Mouse (Mus musculus) megakaryocyte, embryonic 14.5 days (primary cell): ENCODE measurements around the gene Lenep. TPM values are rescaled to one million over a fixed set of nuclear protein-coding genes. Genes with fewer than 3 reads are reported as not detected.

ENCODE experiments used
- H3K27me3 ChIP-seq: replicated peaks from 2 replicates; pipeline ENCODE3; 2012; ENCODE audit warnings: inconsistent platforms
- H3K36me3 ChIP-seq: replicated peaks from 2 replicates; pipeline ENCODE3; 2012; ENCODE audit warnings: low read length, inconsistent platforms, mixed read lengths
- H3K4me1 ChIP-seq: 2 replicates; pipeline ENCODE4 v1.6.1; 2012; ENCODE audit warnings: inconsistent platforms
- H3K4me3 ChIP-seq: replicated peaks from 2 replicates; pipeline ENCODE3; 2012; ENCODE audit warnings: moderate library complexity, mild to moderate bottlenecking, inconsistent platforms
- H3K9me3 ChIP-seq: 2 replicates; pipeline ENCODE4 v1.6.1; 2012; ENCODE audit warnings: inconsistent platforms
- FLI1 ChIP-seq: IDR thresholded peaks from 2 replicates; pipeline ENCODE4 v1.6.1; 2012; ENCODE audit warnings: low read length, inconsistent platforms, mixed read lengths
- GATA1 ChIP-seq: IDR thresholded peaks from 3 replicates; pipeline ENCODE4 v1.6.1; 2012; ENCODE audit warnings: mixed read lengths, low read length, inconsistent platforms, borderline replicate concordance
- polyA plus RNA-seq: library from polyadenylated mRNA; stranded (reverse); fragments of >175 nt; gene quantifications from 2 replicates; pipeline ENCODE4 v1.2.3, GENCODE M21; 2012; ENCODE audit warnings: low replicate concordance; ENCODE audit not compliant: insufficient read depth

Gene Lenep
- polyA plus RNA-seq, 1 experiment = 0.31 TPM

GRCm38 (mm10) chr3:89409701-89410100 lies 7.1 kb upstream of the Lenep start:
- Histone ChIP-seq H3K9me3 (peaks cover 1% of the 10 kb centered on the region; the same call in 1 of the 2 replicates), H3K27me3 (no peaks in the 10 kb centered on the region), H3K4me3 (no peak overlapping the region), H3K36me3 (peaks cover 67% of the 10 kb centered on the region), H3K4me1 (peaks cover 48% of the 10 kb centered on the region)
- TF ChIP-seq FLI1 = no peak
- no peak for TF ChIP-seq GATA1

- no peak for TF ChIP-seq FLI1
- no peak for TF ChIP-seq GATA1
- Histone ChIP-seq H3K4me1 (peaks cover 48% of the 10 kb centered on the region), H3K9me3 (no peaks in the 10 kb centered on the region), H3K4me3 (no peak overlapping the region), H3K27me3 (no peaks in the 10 kb centered on the region), H3K36me3 (peaks cover 69% of the 10 kb centered on the region)
Observed at GRCm38 (mm10) chr3:89408448-89408847, 5.9 kb upstream of the Lenep start.

GRCm38 (mm10) chr3:89406887-89407286 lies 4.3 kb upstream of the Lenep start:
- Histone ChIP-seq H3K36me3 (peaks cover 82% of the 10 kb centered on the region), H3K4me3 (peak overlapping the region; percentile 18), H3K4me1 (peaks cover 51% of the 10 kb centered on the region), H3K9me3 (no peaks in the 10 kb centered on the region), H3K27me3 (no peaks in the 10 kb centered on the region)
- TF ChIP-seq FLI1 = no peak
- no peak for TF ChIP-seq GATA1

- no peaks in the 10 kb centered on the region for H3K27me3 ChIP-seq
- no peak overlapping the region for H3K4me3 ChIP-seq
- no peaks in the 10 kb centered on the region for H3K9me3 ChIP-seq
- H3K4me1 ChIP-seq = peaks cover 22% of the 10 kb centered on the region
- peaks cover 78% of the 10 kb centered on the region for H3K36me3 ChIP-seq
- TF ChIP-seq GATA1 = no peak
- TF ChIP-seq FLI1 = no peak
Observed at GRCm38 (mm10) chr3:89401329-89401728, 1.3 kb downstream of the Lenep start.

GRCm38 (mm10) chr3:89396654-89397005 lies 6.0 kb downstream of the Lenep start:
- Histone ChIP-seq H3K4me1 (peaks cover 24% of the 10 kb centered on the region), H3K27me3 (no peaks in the 10 kb centered on the region), H3K9me3 (no peaks in the 10 kb centered on the region), H3K36me3 (peaks cover 31% of the 10 kb centered on the region), H3K4me3 (peak overlapping the region; percentile 97)
- TF ChIP-seq GATA1 (no peak), FLI1 (no peak)

GRCm38 (mm10) chr3:89395806-89396653 lies 6.6 kb downstream of the Lenep start:
- Histone ChIP-seq H3K4me3 (peak overlapping the region; percentile 97), H3K4me1 (peaks cover 30% of the 10 kb centered on the region), H3K36me3 (peaks cover 25% of the 10 kb centered on the region), H3K9me3 (no peaks in the 10 kb centered on the region), H3K27me3 (no peaks in the 10 kb centered on the region)
- TF ChIP-seq GATA1 = no peak
- no peak for TF ChIP-seq FLI1

- TF ChIP-seq FLI1 = no peak
- TF ChIP-seq GATA1 = no peak
- Histone ChIP-seq H3K9me3 (no peaks in the 10 kb centered on the region), H3K36me3 (peaks cover 20% of the 10 kb centered on the region), H3K4me1 (peaks cover 36% of the 10 kb centered on the region), H3K27me3 (no peaks in the 10 kb centered on the region), H3K4me3 (peak overlapping the region; percentile 97)
Observed at GRCm38 (mm10) chr3:89395419-89395805, 7.2 kb downstream of the Lenep start.

GRCm38 (mm10) chr3:89394894-89395256 lies 7.7 kb downstream of the Lenep start:
- no peaks in the 10 kb centered on the region for H3K9me3 ChIP-seq
- peaks cover 42% of the 10 kb centered on the region for H3K4me1 ChIP-seq
- peaks cover 21% of the 10 kb centered on the region for H3K36me3 ChIP-seq
- TF ChIP-seq FLI1 (no peak), GATA1 (no peak)
- no peaks in the 10 kb centered on the region for H3K27me3 ChIP-seq
- peak overlapping the region; percentile 97 for H3K4me3 ChIP-seq

GRCm38 (mm10) chr3:89394006-89394893 lies 8.3 kb downstream of the Lenep start, which contains the start of gene Zbtb7b:
Gene Zbtb7b (minus strand): TSS chr3:89394776.
- TF ChIP-seq GATA1 (no peak), FLI1 (no peak)
- Histone ChIP-seq H3K4me3 (peak within 1 kb of the TSS; percentile 97), H3K36me3 (peaks cover 21% of the 10 kb centered on the region), H3K4me1 (peaks cover 48% of the 10 kb centered on the region), H3K27me3 (no peaks in the 10 kb centered on the region), H3K9me3 (no peaks in the 10 kb centered on the region)
